Mouse (Mus musculus): ENCODE data around the gene Scaf11. TPM values are rescaled to one million over a fixed set of nuclear protein-coding genes. Genes with fewer than 3 reads are reported as not detected.

Gene Scaf11
- polyA plus RNA-seq, 1 experiment from 2014 or later = 53.3 TPM

- no peak for ATAC-seq (ENCODE audit: low read depth)
- Histone ChIP-seq H3K4me3 (no peak overlapping the region), H3K36me3 (no peaks in the 10 kb centered on the region), H3K9ac (no peak overlapping the region), H3K27ac (replicated peaks) (no peak overlapping the region), H3K4me2 (no peak overlapping the region), H3K4me1 (replicated peaks) (peaks cover 44% of the 10 kb centered on the region), H3K27me3 (no peaks in the 10 kb centered on the region), H3K9me3 (no peaks in the 10 kb centered on the region)
- WGBS = 60% methylated on average over 12 of the region's 12 CpGs
These were observed 26.5 kb upstream of the Scaf11 start for GRCm38 (mm10) chr15:96487066-96487698.

- Histone ChIP-seq H3K9ac (no peak overlapping the region), H3K27me3 (no peaks in the 10 kb centered on the region), H3K4me3 (no peak overlapping the region), H3K4me2 (no peak overlapping the region), H3K4me1 (replicated peaks) (no peaks in the 10 kb centered on the region), H3K9me3 (no peaks in the 10 kb centered on the region), H3K36me3 (no peaks in the 10 kb centered on the region), H3K27ac (replicated peaks) (no peak overlapping the region)
- no peak for ATAC-seq (ENCODE audit: low read depth)
- WGBS = 64% methylated on average over 3 of the region's 3 CpGs
These were observed 20.2 kb upstream of the Scaf11 start for GRCm38 (mm10) chr15:96480822-96481221.

DNA sequence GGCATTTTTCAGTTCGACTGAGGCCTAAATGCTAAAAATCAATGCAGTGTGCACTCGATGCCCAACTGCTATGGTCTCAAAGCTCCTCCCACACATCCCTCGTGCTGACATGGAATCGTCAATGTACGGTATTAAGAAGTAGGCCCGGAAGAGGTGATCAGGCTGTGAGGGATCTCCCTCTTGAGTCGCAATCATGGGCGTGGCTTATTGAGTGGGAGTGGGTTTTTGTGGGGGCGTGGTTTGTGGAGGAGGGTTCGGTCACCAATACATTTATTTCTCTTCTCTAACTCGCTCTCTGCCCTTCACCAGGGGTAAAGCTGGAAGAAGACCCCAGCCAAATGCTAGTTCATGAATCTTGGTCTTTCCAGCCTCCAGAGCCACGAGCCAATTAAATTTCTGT, 17.4 kb upstream of the Scaf11 start:
- no peaks in the 10 kb centered on the region for H3K4me1 ChIP-seq (replicated peaks)
- no peak overlapping the region for H3K4me2 ChIP-seq
- no peak for ATAC-seq (ENCODE audit: low read depth)
- H3K9me3 ChIP-seq = no peaks in the 10 kb centered on the region
- no peak overlapping the region for H3K4me3 ChIP-seq
- WGBS = 91% methylated on average over 12 of the region's 12 CpGs
- H3K27me3 ChIP-seq = no peaks in the 10 kb centered on the region
- H3K27ac ChIP-seq (replicated peaks) = no peak overlapping the region
- no peak overlapping the region for H3K9ac ChIP-seq
- no peaks in the 10 kb centered on the region for H3K36me3 ChIP-seq

DNA sequence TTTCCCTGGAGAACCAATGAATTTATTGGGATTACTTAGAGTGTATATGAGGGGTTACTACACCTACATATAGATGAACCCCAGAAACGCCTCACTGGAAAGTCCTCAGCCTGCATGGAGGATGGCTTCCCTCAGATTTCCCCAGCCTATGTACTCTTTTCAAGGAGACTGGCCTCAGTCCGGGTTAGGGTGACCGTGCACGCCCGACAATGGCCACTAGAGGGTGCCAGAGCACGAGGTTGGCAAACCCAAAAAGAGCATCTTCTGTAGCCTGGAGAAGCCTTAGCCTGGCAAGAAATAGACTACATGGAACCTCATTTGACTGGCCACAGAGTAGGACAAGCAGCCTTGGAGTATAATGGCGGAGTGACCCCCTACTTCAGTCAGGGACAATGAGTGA, 15.7 kb upstream of the Scaf11 start:
- ATAC-seq (ENCODE audit: low read depth) = no peak; the same call in 1 of the 2 replicates

DNA sequence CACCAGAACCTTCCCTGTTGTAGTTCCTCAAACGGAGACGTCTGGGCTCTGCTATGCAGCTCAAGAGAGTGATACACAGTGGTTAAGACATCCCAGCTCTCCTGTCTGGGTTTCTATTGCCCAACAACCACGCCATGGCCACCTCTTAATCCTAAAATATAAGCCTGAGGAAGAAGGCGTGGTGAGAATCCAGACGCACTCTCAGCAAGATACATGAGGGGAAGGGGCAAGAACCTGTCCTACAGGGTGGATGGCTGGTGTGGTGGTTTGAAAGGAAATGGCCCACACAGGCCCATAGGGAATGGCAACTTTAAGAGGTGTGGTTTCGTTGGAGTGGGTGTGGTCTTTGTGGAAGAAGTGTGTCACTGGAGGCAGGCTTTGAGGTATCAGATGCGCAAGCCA, 14.9 kb upstream of the Scaf11 start:
- Histone ChIP-seq H3K9me3 (no peaks in the 10 kb centered on the region), H3K4me3 (no peak overlapping the region), H3K4me2 (no peak overlapping the region), H3K9ac (no peak overlapping the region), H3K36me3 (no peaks in the 10 kb centered on the region), H3K27me3 (no peaks in the 10 kb centered on the region), H3K4me1 (replicated peaks) (no peaks in the 10 kb centered on the region), H3K27ac (replicated peaks) (no peak overlapping the region)
- ATAC-seq (ENCODE audit: low read depth) = no peak
- 86% methylated on average over 7 of the region's 7 CpGs for WGBS

More for the DNA sequence above, 15.7 kb upstream of the Scaf11 start:
- no peak overlapping the region for H3K4me3 ChIP-seq
- H3K4me2 ChIP-seq = no peak overlapping the region
- no peaks in the 10 kb centered on the region for H3K9me3 ChIP-seq
- no peak overlapping the region for H3K9ac ChIP-seq
- no peak overlapping the region for H3K27ac ChIP-seq (replicated peaks)
- WGBS = 9% methylated on average over 7 of the region's 7 CpGs
- H3K27me3 ChIP-seq = no peaks in the 10 kb centered on the region
- H3K36me3 ChIP-seq = no peaks in the 10 kb centered on the region
- H3K4me1 ChIP-seq (replicated peaks) = no peaks in the 10 kb centered on the region

GRCm38 (mm10) chr15:96474325-96474955, 13.8 kb upstream of the Scaf11 start:
- Histone ChIP-seq H3K4me3 (no peak overlapping the region), H3K4me1 (replicated peaks) (no peaks in the 10 kb centered on the region), H3K9ac (no peak overlapping the region), H3K27ac (replicated peaks) (no peak overlapping the region), H3K27me3 (no peaks in the 10 kb centered on the region), H3K9me3 (no peaks in the 10 kb centered on the region), H3K4me2 (no peak overlapping the region), H3K36me3 (no peaks in the 10 kb centered on the region)
- WGBS = 66% methylated on average over 20 of the region's 20 CpGs
- no peak for ATAC-seq (ENCODE audit: low read depth)

- WGBS = 92% methylated on average over 15 of the region's 15 CpGs
- no peak overlapping the region for H3K4me3 ChIP-seq
These were observed 13.3 kb upstream of the Scaf11 start for GRCm38 (mm10) chr15:96473920-96474319.

GRCm38 (mm10) chr15:96468316-96468715, 7.7 kb upstream of the Scaf11 start:
- WGBS = 92% methylated on average over 2 of the region's 2 CpGs
- no peaks in the 10 kb centered on the region for H3K9me3 ChIP-seq
- no peak for ATAC-seq (ENCODE audit: low read depth)

More at GRCm38 (mm10) chr15:96473920-96474319, 13.3 kb upstream of the Scaf11 start:
- Histone ChIP-seq H3K9me3 (no peaks in the 10 kb centered on the region), H3K9ac (no peak overlapping the region), H3K36me3 (no peaks in the 10 kb centered on the region), H3K4me2 (no peak overlapping the region), H3K4me1 (replicated peaks) (no peaks in the 10 kb centered on the region), H3K27ac (replicated peaks) (no peak overlapping the region), H3K27me3 (no peaks in the 10 kb centered on the region)
- ATAC-seq (ENCODE audit: low read depth) = no peak

GRCm38 (mm10) chr15:96467844-96468243, 7.2 kb upstream of the Scaf11 start:
- Histone ChIP-seq H3K9ac (no peak overlapping the region), H3K9me3 (no peaks in the 10 kb centered on the region), H3K4me2 (no peak overlapping the region), H3K27me3 (no peaks in the 10 kb centered on the region), H3K36me3 (no peaks in the 10 kb centered on the region), H3K4me1 (replicated peaks) (no peaks in the 10 kb centered on the region; the same call in 1 of the 2 replicates), H3K4me3 (no peak overlapping the region), H3K27ac (replicated peaks) (no peak overlapping the region)
- 82% methylated on average over 5 of the region's 5 CpGs for WGBS
- no peak for ATAC-seq (ENCODE audit: low read depth)

More at GRCm38 (mm10) chr15:96468316-96468715, 7.7 kb upstream of the Scaf11 start:
- H3K36me3 ChIP-seq = no peaks in the 10 kb centered on the region
- no peaks in the 10 kb centered on the region for H3K27me3 ChIP-seq
- H3K4me3 ChIP-seq = no peak overlapping the region
- no peak overlapping the region for H3K27ac ChIP-seq (replicated peaks)
- H3K4me2 ChIP-seq = no peak overlapping the region
- H3K9ac ChIP-seq = no peak overlapping the region
- no peaks in the 10 kb centered on the region for H3K4me1 ChIP-seq (replicated peaks)

DNA sequence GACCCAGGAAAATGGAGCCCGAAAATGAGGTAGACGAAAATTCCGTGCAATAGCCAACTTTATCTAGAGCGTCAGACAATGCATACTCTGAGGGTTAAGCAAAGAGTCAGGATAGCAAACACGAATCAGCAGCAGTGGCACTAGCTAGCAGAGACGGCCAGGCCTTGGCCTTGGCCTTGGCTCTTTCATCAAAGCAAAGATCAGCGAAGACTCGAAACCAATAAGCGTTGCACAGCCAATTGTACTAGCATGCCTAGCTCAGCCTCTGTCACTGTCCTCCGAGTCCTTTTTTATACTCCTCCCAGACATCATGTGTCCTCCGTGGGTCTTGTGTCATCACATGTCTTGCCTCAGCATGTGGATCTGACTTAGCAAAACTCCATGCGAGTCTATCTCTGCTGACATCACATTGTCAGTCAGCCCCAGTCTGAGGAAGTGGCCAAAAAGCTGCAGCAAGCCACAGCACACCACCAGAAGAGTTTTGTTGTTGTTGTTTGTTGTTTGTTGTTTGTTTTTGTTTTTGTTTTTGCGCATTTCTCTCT, 5.8 kb upstream of the Scaf11 start:
- WGBS = 93% methylated on average over 13 of the region's 13 CpGs
- H3K27ac ChIP-seq (replicated peaks) = no peak overlapping the region
- H3K4me3 ChIP-seq = no peak overlapping the region
- H3K4me1 ChIP-seq (replicated peaks) = peaks cover 12% of the 10 kb centered on the region
- H3K9ac ChIP-seq = no peak overlapping the region
- no peaks in the 10 kb centered on the region for H3K9me3 ChIP-seq
- no peaks in the 10 kb centered on the region for H3K27me3 ChIP-seq
- no peak overlapping the region for H3K4me2 ChIP-seq
- no peaks in the 10 kb centered on the region for H3K36me3 ChIP-seq
- no peak for ATAC-seq (ENCODE audit: low read depth)

DNA sequence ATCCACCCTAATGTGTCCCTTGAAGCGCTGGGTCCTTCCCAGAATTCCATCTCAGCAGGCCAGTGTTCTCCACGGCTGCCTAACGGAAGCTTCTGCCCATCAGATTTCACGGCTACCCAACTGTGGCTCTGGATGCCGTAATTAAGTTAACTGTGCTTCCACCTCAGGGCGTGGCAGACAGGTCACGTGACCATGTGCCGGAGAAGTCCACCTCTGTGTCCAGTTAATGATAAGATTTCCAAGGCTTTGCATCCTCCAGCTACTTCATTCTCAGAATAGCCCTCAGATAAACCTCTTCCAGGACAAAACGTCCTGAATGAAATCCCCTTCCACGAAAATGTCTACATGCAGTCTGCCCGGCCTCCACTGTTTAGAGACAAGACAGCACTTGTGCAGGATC, 4.4 kb upstream of the Scaf11 start:
- Histone ChIP-seq H3K9me3 (no peaks in the 10 kb centered on the region), H3K27me3 (no peaks in the 10 kb centered on the region), H3K4me1 (replicated peaks) (peaks cover 12% of the 10 kb centered on the region), H3K4me3 (no peak overlapping the region), H3K27ac (replicated peaks) (no peak overlapping the region), H3K9ac (no peak overlapping the region), H3K4me2 (no peak overlapping the region), H3K36me3 (no peaks in the 10 kb centered on the region)
- no peak for ATAC-seq (ENCODE audit: low read depth)
- 84% methylated on average over 11 of the region's 11 CpGs for WGBS

GRCm38 (mm10) chr15:96463821-96464220, 3.2 kb upstream of the Scaf11 start:
- Histone ChIP-seq H3K4me2 (no peak overlapping the region), H3K36me3 (no peaks in the 10 kb centered on the region), H3K4me3 (no peak overlapping the region), H3K4me1 (replicated peaks) (peaks cover 21% of the 10 kb centered on the region), H3K27ac (replicated peaks) (no peak overlapping the region), H3K9me3 (no peaks in the 10 kb centered on the region), H3K27me3 (no peaks in the 10 kb centered on the region), H3K9ac (no peak overlapping the region)
- no peak for ATAC-seq (ENCODE audit: low read depth)
- 96% methylated on average over 15 of the region's 15 CpGs for WGBS

Measured in neural tube, embryonic 13.5 days (tissue).